Mouse (Mus musculus): ENCODE measurements around the gene Ache. TPM values are rescaled to one million over a fixed set of nuclear protein-coding genes. Genes with fewer than 3 reads are reported as not detected.

The Ache gene
- total RNA-seq, 2 experiments from 2014 or later: 12.5 to 20.2 TPM

- no peak for DNase-seq (ENCODE audit: low spot score in 2 of 2)
Observed at GRCm38 (mm10) chr5:137332857-137333511, 45.7 kb downstream of the Ache start.

DNA sequence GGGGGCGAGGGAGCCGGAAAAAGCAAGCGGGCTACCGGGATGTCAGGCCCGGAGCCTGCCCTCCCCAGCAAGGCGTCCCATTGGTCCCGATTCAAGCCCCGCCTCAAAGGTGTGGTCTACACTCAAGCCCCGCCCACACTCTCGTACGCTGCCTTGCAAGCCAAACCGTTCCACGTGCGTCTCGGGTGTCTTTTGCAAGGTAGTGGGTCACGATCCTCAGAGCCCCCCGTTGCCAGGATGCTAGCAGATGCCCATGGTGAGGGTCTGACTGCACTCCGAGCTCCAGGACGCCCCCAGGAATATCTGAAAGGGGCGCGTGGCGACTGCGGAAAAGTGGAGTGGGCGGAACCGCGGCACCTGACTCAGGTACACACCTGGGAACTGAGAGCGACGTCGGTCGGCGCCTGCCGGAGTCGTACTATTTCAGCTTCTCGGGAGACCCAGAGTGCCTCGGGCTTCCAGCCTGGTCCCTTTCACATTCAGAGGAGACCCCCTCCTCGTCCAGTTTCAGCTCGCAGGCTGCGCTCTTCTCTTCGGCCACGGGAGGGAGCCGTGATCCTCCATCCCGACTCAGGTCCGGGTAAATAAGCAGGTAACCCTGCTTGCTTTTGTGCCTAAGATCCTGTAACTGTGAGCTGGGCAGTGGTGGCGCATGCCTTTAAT lies 46.3 kb downstream of the Ache start, which contains the start of gene Slc12a9:
Slc12a9 (minus strand) TSS at position 86 of the 663 bp plus-strand sequence.
- peak; percentile 70 to 89 for DNase-seq (ENCODE audit: low spot score in 2 of 2)

GRCm38 (mm10) chr5:137334317-137334716 lies 47.0 kb downstream of the Ache start:
- DNase-seq (ENCODE audit: low spot score in 2 of 2): no peak

DNA sequence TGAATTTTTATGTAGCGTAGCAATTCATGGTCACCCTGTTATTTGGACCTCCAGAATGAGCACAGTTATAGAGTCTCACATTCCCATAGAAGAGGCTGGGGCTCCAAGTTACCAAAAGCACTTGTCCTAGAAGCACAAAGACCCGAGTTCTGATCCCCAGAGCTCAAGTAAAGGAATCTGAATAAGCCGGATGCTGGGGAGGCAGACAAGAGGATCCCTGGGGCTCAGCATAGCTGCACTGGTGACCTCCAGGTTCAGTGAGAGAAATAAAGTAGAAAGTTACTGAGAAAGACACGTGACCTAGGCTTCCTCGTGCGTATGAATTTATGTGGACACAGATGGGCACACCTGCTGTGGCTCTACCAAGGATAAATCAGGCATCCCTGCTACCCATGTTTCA lies 47.7 kb downstream of the Ache start:
- no peak for DNase-seq (ENCODE audit: low spot score in 2 of 2)

- no peak for DNase-seq (ENCODE audit: low spot score in 2 of 2)
Observed at GRCm38 (mm10) chr5:137337190-137337589, 49.9 kb downstream of the Ache start.

GRCm38 (mm10) chr5:137338256-137338655 lies 50.9 kb downstream of the Ache start:
- DNase-seq (ENCODE audit: low spot score in 2 of 2): peak; percentile 72 to 82

DNA sequence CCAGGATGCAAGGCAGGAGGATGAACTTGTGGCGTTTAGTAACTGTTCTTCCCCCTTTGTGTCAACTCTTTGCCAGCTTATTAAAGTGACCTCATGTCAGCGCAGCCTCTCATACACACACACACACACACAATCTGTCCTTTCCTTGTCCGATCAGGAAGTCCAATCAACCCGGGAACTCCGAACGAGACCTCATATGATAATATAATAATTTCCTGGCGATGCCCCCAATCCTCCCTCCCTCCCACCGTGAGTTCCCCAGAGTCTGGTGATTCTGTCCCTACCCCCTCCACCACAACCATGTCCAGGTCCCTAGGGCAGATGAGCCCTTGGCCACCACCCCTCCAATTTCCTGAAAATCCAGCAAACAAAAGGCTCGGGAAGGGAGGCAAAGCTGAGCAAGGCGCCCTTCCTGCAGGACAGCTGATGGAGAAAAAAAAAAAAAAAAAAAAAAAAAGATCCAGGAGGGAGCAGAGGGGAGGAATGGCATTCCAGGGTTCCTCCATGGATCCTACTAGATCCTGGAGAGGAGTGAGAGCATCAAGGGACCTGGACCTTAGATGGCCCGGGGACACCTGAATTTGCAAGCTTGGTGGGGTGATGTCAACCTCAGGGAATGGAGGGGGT lies 51.5 kb downstream of the Ache start:
- no peak for DNase-seq (ENCODE audit: low spot score in 2 of 2)

- DNase-seq (ENCODE audit: low spot score in 2 of 2): no peak
Observed at GRCm38 (mm10) chr5:137339290-137339979, 52.1 kb downstream of the Ache start.

- no peak for DNase-seq (ENCODE audit: low spot score in 2 of 2)
Observed at GRCm38 (mm10) chr5:137340222-137340621, 52.9 kb downstream of the Ache start.

DNA sequence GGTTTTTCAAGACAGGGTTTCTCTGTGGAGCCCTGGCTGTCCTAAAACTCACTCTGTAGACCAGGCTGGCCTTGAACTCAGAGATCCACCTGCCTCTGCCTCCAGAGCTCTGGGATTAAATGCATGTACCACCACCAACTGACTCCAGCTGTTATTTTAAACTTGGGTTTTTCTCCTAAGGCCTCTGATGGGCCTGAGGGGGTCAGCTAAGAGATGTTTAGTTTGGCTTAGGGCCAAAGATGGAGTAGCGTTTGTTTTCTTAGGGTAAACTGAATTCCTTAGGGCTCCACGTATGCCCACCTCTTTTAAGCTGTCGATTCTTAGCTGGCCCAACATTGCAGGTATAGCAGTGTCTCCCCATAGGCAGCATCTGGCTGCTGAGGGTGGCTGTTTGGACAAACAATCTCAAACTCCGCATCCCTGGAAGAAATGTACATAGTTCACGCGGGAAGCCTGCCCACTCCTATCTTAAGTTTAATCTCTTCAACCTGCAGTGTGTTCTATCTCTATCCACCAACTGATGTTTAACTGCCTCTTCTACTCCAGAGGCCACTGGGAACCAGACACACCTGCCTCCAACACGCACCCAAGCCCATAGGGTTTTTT lies 55.2 kb downstream of the Ache start:
- no peak for DNase-seq (ENCODE audit: low spot score in 2 of 2)

GRCm38 (mm10) chr5:137343412-137343811 lies 56.1 kb downstream of the Ache start:
- DNase-seq (ENCODE audit: low spot score in 2 of 2): no peak

DNA sequence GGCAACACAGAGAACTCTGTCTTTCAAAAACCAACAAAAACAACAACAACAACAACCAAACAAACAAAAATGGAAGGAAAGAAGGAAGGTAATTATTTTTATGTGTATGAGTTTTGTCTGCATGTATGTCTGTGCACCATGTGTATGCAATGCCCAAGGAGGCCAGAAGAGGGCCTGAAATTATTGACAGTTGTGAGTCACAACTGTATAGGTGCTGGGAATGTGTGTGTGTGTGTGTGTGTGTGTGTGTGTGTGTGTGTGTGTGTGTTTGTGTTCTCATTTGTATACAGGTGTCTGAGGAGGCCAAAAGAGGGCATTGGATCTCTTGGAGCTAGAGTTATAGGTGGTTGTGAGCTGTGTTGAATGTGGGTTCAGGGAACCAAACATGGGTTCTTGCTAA lies 56.5 kb downstream of the Ache start:
- DNase-seq (ENCODE audit: low spot score in 2 of 2): no peak

Small RNA genes within 50 kb of the gene (microRNA-seq; reads per million reads assigned to microRNA genes)
- gene Mir7036: 2.1 reads per million
- gene Mir8116: not detected

Other genes with a start within 250 kb of the Ache start
- 100 to 1,000 TPM; 121 to 124 TPM for gene Ap1s1, start 241.4 kb upstream of the Ache start, total RNA-seq (2021)
- 1 to 10 TPM; 1.7 to 2.2 TPM for gene Serpine1, start 215.3 kb upstream of the Ache start, total RNA-seq (2021)
- gene Trim56, start 171.3 kb upstream of the Ache start, total RNA-seq (2021): 10 to 100 TPM; 36.2 to 46.0 TPM
- not detected for gene Muc3, start 138.2 kb upstream of the Ache start, total RNA-seq (2021)
- under 1 TPM; 0.31 to 0.67 TPM for gene Muc3a, start 75.1 kb upstream of the Ache start, total RNA-seq (2021)
- 10 to 100 TPM; 10.6 to 11.0 TPM for gene Ufsp1, start 7.1 kb downstream of the Ache start, total RNA-seq (2021)
- 100 to 1,000 TPM; 236 to 269 TPM for gene Srrt, start 20.2 kb downstream of the Ache start, total RNA-seq (2021)
- gene Trip6, start 26.9 kb downstream of the Ache start, total RNA-seq (2021): 10 to 100 TPM; 60.0 to 61.2 TPM
- 10 to 100 TPM; 16.3 to 19.4 TPM for gene Slc12a9, start 46.1 kb downstream of the Ache start, total RNA-seq (2021)
- 10 to 100 TPM; 88.1 to 89.4 TPM for gene Ephb4, start 62.6 kb downstream of the Ache start, total RNA-seq (2021)
- gene Zan, start 189.5 kb downstream of the Ache start, total RNA-seq (2021): under 1 TPM; 0.20 to 0.36 TPM
- 10 to 100 TPM; 26.5 to 26.9 TPM for gene Pop7, start 215.0 kb downstream of the Ache start, total RNA-seq (2021)
- gene Gigyf1, start 231.0 kb downstream of the Ache start, total RNA-seq (2021): 10 to 100 TPM; 65.1 to 69.2 TPM
- not detected for gene Epo, start 245.7 kb downstream of the Ache start, total RNA-seq (2021)
- 100 to 1,000 TPM; 771 to 773 TPM for gene Gnb2, start 246.0 kb downstream of the Ache start, total RNA-seq (2021)